Mouse (Mus musculus) lung, adult 2 months (tissue): ENCODE data around the gene Ppp1r15a.

ENCODE experiments used
- CTCF ChIP-seq: fragments of 200-500 bp; IDR thresholded peaks from 2 replicates; pipeline ENCODE4 v1.5.1; 2011; ENCODE audit warnings: mild to moderate bottlenecking, low read length, control low read depth; ENCODE audit not compliant: insufficient read depth
- POLR2A ChIP-seq: fragments of 200-500 bp; IDR thresholded peaks from 2 replicates; pipeline ENCODE4 v1.6.1; 2011; ENCODE audit warnings: low read depth, mild to moderate bottlenecking, control low read depth, low read length, borderline replicate concordance; ENCODE audit errors: extremely low read depth

DNA sequence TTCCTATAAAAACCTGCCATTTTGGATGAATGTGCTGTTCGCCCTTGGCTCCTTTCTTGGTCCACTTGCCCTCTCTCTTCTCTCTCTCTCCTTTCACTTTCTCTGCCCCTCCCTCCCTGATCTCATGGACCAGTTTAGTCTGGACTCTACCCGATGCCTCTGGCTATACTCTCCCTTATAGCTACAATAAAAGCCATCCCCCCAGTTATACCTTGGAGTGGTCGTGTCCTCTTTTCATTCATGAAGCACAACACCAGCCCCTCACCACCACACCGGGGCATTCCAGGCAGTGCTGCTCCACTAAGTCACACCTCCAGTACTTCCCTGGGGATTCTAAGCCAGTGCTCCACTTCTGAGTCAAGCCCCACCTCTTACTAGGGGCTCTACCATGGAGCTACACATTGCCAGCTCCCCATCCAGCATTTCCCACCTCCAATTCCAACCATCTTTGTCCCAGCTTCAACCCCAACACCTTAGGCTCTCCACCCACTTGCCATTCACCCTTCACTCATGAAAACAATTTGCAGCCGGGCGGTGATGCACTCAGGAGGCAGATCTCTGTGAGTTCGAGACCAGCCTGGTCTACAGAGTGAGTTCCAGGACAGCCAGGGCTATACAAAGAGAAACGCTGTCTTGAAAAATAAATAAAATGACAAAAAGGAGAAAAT, 41.2 kb upstream of the Ppp1r15a start:
- TF ChIP-seq CTCF, result no peak
- no peak for TF ChIP-seq POLR2A
